Mouse (Mus musculus) T-helper 2 cell (primary cell): ENCODE results near the gene Ice1.

Source experiments
- in situ Hi-C: fragments of 300-600 bp; cut with MboI, MseI; formaldehyde crosslinking; loops from one replicate; pipeline ENCODE4 v1.15.1; 2025; ENCODE audit warnings: high pct_unique_total_duplicates

The Ice1 gene

DNA sequence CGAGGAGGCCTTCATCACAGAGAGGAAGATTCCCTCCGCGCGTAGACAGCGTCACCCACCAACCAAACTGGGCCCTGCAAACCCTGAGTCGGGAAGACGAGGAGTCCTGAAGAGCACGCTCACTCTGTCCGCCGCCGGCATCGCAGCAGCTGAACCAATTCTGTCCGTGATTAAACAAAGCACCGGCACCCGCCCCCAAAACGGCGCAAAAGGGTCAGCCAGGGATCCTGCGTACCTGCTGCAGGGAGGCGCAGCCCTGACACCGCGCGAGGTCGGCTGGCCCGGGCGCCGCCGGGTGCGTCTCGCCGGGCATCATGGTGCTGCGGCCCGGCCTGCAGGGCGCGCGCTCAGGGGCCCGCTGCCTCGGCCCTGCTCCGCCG is at the start of gene Ice1:
Ice1 (minus strand) TSS at position 353 of the 380 bp plus-strand sequence.
- in situ Hi-C loops, result loop anchor here (25.0 kb wide), 1 partner anchor 825 kb away; the partner anchor contains the start of gene Med10

DNA sequence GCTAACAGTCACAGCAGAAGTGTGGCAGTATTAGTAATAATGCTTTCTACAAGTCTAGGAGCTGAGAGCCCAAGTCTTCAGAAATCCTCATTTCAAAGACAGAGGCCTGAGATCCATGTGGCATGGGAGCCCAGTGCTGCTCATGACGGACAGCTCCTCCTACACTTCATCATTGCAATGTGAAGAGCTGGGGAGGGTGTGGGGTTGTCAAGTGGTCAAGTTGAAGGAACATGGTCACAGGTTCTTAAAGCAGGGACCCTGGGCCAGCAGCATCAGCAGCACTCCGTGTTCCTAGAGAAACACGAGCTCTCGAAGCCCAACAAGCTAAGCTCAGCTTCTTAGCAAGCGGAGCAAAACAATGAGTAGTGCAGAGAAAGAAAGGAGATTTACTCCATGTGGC is 48.4 kb upstream of the Ice1 start:
- in situ Hi-C loops, result no loop called here

DNA sequence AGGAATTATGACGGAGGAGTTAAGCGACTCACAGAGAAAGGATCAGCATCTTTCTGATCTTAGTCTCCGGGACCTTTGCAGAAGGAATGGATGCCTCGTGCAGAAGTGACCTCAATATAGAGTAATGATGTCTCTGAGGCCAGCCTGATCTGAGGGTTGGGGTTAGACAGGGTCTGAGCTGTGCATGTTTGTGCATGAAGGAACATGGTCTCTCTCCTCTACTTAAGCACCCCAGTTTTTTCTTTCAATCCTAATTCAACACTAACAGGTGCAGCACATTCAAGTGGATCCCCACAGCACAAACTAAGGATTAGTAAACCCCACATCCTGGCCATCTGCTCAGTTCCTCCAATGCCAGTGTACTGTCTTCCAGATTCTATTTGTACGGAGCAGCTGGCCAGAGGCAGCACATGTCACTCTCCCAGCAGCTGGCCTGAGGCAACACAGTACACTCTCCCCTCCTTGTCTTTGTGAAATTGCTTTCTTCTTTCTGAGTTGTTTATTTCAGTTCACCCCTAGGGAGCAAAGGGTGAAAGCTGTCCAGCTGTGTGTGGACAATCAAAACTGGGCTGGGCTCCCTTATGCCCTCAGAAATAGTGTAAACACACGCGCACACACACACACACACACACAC is 47.7 kb upstream of the Ice1 start:
- in situ Hi-C loops, result no loop called here

DNA sequence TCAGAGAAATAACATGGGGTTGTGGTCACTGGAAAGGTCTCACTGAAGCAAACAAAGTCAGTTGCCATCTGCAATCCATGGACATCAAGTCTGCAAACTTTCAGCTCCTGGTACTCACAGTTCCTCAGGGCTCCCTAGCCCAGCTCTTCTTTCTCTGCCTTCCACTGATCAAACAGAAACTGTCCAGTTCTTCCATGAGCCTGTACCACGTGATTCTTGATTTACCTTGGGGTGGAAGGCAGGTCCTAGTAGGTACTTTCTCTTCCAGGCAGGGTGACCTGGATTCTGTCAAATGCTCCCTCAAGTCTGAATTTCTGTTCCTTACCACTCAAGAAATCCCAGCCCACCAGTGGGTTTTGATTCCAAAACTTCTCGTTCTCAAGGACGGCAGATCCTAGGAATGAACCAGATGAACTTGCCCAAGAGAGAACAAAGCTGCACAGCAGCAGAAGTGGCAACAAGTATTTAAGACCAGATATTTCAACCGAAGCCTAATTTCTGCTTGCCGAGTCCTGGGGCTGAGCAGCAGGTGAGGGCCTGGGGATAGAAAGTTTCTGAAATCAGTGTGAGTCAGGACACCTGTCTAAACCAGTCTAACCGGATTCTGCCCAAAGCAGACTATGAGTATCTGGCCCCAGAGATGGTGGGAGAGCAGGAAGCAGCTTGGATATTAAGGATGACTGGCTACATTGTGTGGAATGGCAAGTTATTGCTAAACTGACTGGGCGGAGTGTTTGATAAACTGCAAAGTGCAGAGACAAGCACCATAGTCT is 44.2 kb upstream of the Ice1 start:
- in situ Hi-C loops, result no loop called here

DNA sequence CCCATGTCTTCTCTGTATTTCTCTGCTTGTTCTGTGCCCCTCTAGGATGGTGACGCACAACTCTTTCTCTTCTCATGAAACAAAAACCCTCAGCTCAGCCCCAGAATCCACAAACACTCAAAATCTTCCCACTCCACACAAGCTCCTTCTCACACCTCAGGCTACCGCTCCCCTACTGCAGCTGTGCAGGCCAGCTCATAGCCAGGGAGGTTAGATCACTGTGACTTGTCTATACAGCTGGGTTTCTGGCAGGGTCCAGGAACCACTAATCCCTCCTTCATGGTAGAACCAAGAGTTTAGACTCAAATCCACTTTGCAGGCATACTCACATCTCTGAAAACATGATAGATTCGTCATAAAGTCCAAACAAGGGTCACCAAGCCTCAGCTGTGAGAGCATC is 42.9 kb upstream of the Ice1 start:
- in situ Hi-C loops, result no loop called here

DNA sequence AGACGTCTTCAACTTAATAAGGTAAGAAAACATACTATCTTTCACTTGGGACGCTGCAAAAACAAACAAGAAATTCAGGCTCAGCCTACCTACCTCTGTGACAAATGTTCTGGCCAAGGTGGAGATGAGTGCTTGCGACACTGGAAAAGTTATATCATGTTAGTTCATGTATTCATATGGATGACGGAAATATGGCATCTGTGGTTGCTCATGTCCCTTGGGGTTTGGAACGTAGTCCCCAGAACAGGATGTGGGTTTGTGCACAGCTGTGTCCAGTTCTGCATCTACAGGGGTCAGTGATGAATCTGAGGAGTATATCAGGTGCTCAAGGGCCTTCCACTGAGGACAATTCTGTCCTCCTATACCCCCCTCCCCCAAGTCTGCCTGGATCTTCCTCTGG is 40.3 kb upstream of the Ice1 start:
- in situ Hi-C loops, result no loop called here

DNA sequence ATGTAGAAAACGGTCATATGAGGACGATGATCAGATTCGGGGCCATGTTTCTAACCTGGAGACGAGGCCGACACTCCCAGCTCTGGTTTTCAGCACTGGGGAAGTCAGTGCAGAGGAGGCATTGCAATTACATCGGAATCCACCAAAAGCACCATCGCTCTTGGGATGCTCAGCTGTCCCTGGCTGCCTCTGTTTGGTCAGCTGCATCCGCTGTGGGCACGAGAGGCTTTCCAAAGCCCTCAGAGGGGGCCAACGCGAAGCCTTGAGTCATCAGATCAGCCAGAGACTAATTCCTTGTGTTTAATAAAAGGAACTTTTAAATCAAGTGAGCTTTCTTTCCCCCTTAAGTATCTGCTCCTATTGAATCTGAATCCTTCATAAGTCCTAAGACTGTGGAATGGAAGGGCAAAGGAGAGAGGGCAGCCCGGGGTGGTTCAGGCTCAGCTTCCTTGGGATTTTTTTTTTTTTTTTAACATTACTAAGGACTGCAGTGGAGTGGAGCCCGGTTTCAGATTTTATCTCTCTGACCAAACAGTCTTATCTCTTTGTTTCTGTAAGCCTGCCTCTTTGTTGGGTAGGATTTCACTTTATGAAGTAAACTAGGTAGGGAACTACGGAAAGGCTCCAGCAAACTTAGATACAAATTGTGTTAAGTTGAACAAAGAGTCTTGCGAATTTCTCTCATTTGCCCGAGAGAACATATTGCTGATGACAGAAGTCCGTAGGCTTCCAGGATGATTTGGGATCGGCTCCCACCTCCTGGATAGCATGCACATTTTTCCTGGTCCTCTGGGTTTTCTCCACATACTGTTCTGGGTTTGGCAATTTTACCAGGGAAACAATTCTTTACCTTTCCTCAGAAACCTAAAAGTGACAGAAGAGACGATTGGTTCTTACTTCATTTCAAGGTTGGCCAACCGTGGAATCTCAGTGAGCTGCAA is 39.1 kb upstream of the Ice1 start:
- in situ Hi-C loops, result no loop called here

DNA sequence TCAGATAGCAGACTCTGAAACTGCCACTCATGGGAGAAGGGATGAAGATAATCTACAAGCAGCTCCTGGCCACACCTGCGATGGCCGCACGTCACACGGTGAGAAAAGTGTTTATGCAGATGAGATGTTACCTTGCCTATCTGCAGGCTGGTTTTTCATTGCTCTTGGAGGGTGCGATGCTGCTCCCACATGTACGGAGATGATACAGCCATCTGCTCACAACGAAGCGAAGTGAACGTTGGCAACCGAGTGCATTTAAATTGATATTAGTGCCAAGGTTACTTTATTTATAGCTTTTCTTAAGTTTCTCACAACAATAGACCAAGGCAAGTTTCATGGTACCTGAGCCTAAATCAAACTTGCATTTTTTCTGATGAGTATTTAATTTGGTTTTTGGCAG is 37.6 kb upstream of the Ice1 start:
- in situ Hi-C loops, result no loop called here

DNA sequence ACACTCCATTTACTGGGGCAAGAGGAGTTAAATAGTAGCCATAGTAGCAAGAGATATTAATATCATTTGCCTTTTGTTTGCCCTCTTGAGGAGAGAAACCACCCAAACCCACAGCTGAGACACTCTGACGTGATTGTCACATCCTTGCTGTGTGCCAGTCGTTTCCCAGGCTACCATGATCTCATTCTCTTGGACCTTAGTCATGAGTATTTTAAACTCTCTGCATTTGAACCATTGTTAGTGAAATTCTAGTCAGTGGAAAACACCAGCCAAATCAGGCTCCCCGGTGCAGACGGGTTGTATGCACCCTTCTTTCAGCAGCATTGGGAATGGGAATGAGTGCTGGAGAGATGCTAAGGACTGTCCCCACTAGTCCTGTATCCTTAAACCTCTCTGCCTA is 32.6 kb upstream of the Ice1 start:
- in situ Hi-C loops, result no loop called here

DNA sequence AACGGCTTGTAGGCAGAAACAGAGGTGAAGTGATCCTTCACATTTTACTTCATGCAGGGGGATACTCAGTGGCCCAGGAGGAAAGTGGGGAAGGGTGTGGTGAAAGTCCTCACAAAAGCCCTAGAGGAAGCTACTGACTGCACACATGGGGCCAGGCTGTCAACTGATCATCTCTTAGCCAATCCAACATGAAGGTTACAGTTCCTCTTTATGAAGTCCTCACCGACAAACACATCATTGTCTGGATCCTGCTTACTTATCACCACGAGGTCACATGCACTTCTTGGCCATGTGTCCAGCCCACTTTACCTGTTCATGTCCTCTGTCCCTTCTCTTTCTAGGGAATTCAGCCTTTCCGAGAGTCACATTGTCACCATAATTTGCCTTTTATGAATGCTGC is 22.3 kb upstream of the Ice1 start:
- in situ Hi-C loops, result loop anchor here (10.0 kb wide), 1 partner anchor 1735 kb away; no protein-coding TSS in a partner anchor

DNA sequence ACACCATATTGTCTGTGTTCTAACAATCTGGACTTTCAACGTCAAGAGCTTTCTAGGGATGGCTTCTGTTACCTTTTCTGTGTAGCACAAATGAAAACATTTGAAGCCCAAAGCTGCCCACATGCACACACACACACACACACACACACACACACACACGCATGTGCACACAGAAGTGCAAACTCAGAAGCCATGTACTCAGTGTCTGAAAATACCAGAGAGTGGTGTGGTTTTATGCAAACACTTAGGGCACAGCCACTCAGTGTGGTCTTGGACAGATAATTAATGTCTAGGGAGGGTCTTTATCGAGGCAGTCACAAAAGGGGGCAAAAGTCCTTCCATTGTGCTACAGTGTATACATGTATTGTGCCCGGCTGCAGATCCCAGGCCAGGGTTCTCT is 19.3 kb upstream of the Ice1 start:
- in situ Hi-C loops, result no loop called here

DNA sequence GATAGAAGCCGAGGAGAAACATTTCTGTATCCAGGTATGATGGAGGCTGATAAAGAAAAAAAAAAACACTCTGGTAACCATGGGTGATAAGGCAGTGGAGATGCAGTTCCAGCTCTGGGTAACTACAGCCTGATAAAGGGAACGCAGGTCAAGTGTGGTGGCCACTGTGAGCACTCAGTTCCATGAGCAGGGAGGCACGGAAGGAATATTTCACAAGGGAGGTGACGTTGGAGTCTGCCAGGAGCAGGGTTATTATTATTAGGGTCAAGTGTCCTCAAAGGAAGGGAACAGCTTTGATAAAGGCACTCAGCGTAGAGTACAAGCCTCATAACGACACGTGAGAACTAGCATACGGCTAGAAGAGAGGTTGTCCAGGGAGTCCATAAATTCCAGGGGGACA is 18.9 kb upstream of the Ice1 start:
- in situ Hi-C loops, result no loop called here

DNA sequence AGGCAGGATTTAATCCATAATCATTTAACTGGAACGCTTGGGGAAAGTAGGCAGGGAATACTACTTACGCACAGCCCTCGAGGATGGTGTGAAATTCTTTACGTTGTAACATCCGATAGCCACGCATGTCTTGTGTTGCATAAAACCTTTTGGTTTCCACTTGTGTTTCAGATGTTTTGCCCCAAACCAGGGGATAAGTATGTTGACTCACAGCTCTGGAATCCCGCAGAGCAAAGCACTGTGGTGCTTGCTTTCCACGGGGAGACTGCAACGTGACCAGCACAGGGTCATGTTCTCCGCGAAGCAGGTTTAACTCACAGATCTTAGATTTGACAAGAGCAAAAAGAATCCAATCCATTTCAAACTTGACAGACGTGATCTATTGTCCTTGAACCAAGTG is 18.1 kb upstream of the Ice1 start:
- in situ Hi-C loops, result no loop called here

DNA sequence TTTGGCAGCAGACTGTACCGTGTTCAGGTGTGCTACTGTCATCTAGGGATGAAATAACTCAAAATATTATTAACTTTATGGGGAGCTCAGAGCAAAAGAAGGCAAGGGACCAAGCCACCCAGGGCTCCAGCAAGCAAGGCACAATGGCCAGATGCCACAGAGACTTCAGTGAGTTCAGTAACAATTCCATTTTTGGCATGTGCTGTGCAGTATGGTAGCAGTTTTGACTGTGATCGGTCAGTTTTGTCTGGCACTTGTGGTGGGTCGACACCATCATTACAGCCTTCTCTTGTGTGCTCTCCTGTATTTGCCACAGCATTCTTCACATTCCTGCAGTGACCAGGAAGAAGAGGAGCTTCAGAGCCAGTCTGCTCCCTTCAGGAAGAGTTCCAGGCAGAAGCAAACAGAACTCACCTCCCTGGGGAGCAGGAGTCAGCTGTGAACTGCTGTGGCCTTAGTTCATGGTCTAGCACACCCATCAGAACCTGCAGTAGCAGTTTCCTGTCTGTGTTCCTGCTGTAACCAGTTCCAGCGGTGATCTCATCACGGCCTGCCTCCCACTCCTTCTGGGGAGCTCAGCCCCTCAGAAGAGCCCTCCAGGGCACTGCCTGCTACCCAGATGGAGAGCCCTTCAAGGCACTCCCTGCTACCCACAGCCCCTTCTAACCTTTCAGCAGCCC is 16.8 kb upstream of the Ice1 start:
- in situ Hi-C loops, result no loop called here

DNA sequence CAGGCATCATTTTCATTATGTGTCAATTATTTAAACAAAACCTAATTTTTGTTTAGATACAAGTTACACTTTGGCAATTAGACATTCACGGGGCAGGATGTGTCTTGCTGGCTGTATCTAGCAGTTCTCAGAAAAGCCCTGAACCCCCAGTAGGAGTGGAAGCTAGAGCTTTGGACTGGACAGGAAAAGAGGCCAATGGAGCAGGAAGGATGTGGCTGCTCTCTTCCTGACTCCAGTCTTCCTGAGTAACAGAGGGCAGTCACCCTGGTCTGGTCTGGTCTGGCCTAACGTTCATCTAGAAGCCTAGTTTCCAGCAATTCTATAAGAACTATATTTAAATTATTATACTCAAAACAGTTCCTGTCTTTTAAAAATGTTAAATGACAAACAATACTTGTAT is 16.0 kb upstream of the Ice1 start:
- in situ Hi-C loops, result no loop called here

DNA sequence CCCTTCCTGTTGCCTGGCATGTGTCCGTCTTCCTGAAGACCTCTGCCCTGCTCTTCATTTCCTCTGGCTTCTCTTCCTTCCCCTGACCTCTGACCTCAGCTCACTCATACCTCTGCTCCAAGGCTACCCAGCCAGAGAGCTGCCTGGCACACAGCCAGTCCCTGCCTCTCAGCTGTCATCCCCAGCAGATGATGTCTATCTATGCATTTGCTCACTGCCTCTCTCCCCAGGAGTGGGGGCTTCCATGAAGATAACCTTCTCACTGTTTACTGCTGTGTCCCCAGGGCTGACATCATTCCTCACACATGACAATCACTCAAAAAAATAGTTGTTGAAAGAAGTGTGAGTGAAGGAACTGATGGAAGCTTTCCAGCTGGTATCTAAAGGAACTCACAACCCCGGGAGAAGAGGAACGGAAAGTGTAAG is 12.6 kb upstream of the Ice1 start:
- in situ Hi-C loops, result no loop called here

DNA sequence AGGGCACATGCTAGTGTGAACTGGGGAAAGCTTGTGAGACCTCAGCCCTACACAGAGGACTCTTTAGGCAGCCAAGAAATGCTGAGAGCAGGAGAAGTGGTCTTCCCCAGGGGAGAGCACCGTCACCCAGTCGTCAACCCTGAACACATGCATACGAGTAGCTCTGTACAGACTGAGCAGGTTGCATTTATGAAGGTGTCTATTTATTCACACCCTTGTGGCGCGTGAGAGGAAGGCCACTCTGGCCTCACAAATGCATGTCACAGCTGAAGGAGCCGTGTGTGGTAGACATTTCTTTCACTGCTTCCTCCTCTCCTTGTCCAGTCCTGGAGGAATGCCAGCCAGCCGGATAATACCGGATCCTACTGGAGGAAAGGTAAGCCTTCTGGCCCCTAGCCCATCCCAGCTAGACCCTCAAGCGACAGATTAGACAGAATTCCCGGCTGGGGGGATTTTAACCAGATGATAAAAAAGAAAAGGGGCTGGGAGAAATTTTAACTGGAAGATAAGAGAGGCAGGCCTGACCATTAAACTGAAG is 8.6 kb upstream of the Ice1 start:
- in situ Hi-C loops, result loop anchor here (25.0 kb wide), 1 partner anchor 834 kb away; the partner anchor contains the start of gene Med10

DNA sequence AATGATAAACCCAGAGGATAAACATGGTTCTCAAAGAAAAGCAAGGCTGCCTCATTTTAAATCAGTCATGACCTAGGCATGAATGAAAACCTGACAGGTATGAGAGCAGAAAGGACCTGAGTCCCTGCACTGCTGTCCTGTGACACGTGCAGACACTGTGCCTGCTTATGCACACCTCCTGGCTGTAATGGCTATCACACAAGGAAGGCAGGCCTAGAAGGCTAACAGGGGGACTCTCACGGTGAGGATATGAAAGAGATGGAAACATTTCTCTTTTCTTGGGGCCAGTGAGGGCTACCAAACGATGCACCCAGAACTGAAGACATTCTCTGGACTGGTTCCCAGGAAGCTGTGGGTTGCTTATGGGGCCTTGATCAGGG is 6.6 kb upstream of the Ice1 start:
- in situ Hi-C loops, result loop anchor here (5.0 to 25.0 kb wide), 2 partner anchors 193 to 832 kb away; partner anchors contain the start of gene Med10

DNA sequence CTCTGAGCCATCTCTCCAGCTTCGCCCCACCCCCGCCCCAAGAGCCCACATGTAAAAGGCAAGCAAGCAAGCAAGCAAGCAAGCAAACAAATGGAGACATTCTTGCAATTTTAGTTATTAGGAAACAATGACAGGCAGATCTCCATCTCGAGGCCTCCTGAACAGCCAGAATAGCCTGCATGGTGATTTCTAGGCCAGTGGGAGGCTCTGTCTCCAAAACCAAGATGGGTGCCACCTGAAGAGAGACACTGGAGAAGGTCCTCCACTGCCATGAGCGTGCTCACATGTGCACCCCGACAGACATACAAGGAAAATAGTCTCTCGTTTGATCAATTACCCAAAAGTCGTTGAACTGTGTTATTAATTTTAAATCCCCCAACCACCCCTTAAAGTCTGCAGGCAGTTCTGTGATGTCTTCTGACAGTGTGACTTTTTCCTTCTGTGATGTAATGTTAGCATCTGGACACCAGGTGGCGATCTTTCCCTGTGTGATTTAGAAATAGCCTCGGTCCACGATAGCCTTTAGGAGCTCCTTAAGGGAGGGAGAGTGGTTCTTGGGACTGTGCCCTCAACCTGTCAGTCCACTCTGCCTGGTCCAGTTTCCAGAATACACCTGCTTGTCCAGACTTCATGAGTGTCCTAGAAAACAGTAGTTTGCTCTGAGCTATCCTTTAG is 6.1 kb upstream of the Ice1 start:
- in situ Hi-C loops, result loop anchor here (5.0 to 25.0 kb wide), 2 partner anchors 194 to 831 kb away; partner anchors contain the start of gene Med10

DNA sequence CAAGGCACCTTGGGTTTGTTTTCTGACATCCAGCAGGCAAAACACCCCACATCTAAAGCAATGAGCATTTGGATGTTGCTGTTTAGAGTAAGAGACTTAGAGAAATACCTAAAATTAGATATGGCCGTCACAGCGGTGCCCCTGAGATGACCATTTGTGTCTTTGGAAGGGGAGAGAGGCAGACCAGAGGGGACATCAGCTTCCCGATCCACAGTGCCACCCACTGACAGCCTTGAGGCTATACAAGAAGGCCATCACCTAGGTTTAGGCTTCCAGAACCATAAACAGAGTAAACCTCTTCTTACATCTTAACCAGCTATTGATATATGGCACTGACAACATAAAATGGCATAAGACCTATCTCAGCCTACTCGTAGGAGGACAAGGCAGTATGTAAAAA is 4.5 kb upstream of the Ice1 start:
- in situ Hi-C loops, result loop anchor here (5.0 to 25.0 kb wide), 2 partner anchors 195 to 830 kb away; partner anchors contain the start of gene Med10
